Comparison of ENCODE assay signal across 9 mouse cellular contexts in genomic region chr9:105693854-105694253, GRCm38 (mm10). TPM values are rescaled to one million over a fixed set of nuclear protein-coding genes. Genes with fewer than 3 reads are reported as not detected.
DNase-seq lines count a peak whose midpoint lies in the region; ATAC-seq and TF ChIP-seq lines count a peak whose summit lies in the region.
"Had no signal": no experiment of that assay in that cellular context is flagged by ENCODE, and none has a peak within 500 bp of the region (broad histone marks: within the 10 kb centered on the region; RNA-seq: fewer than 3 reads in every experiment).

No protein-coding gene starts in this region.

- H3K4me2 ChIP-seq in kidney, postnatal 0 days (ENCODE audit: low read length): no peak overlapping the region
- H3K4me2 ChIP-seq: embryonic facial prominence, embryonic 13.5 days had no signal

- no peaks in the 10 kb centered on the region for H3K4me1 ChIP-seq in kidney, postnatal 0 days (replicated peaks; ENCODE audit: insufficient read depth, low read length)

- H3K27ac ChIP-seq in kidney, postnatal 0 days: no peak overlapping the region
- H3K27ac ChIP-seq: embryonic facial prominence, embryonic 13.5 days had no signal

- H3K4me3 ChIP-seq in kidney, postnatal 0 days (replicated peaks; ENCODE audit: low read depth, low read length): no peak overlapping the region
- H3K4me3 ChIP-seq: embryonic facial prominence, embryonic 13.5 days had no signal

- no peaks in the 10 kb centered on the region for H3K9me3 ChIP-seq in kidney, postnatal 0 days (replicated peaks; ENCODE audit: low read length)
- H3K9me3 ChIP-seq: embryonic facial prominence, embryonic 13.5 days had no signal

- no peaks in the 10 kb centered on the region for H3K36me3 ChIP-seq in kidney, postnatal 0 days (ENCODE audit: insufficient read depth, low read length)

- DNase-seq in 3T3-L1 (ENCODE audit: low read depth, low spot score) (peak; percentile 75), WW6 (ENCODE audit: low read depth, low spot score) (peak; percentile 78)
- DNase-seq in heart, adult 18-20 months: peak; percentile 72 to 92
- DNase-seq in kidney, postnatal 0 days (ENCODE audit: low spot score): peak; percentile 93
- DNase-seq in lung, adult 18-20 months: peak; percentile 72 to 80
- DNase-seq in retina, postnatal 1 day: peak; percentile 73
- peak; percentile 42 to 56 for DNase-seq in urinary bladder, adult 18-20 months (ENCODE audit: low spot score in 2 of 2)

- WGBS in kidney, postnatal 0 days: 3% methylated on average over 5 of the region's 5 CpGs

- peak; percentile 63 for ATAC-seq in common myeloid progenitor, adult 5-6 weeks (replicated peaks; ENCODE audit: low read depth, poor library complexity, severe bottlenecking)
- peak; percentile 59 for ATAC-seq in kidney, postnatal 0 days (replicated peaks; ENCODE audit: low FRiP score, low read depth)

- H3K27me3 ChIP-seq in kidney, postnatal 0 days (ENCODE audit: insufficient read depth, low read length): no peaks in the 10 kb centered on the region
- H3K27me3 ChIP-seq: embryonic facial prominence, embryonic 13.5 days had no signal

- no peak overlapping the region for H3K9ac ChIP-seq in kidney, postnatal 0 days (ENCODE audit: low read depth, low read length)
- H3K9ac ChIP-seq: embryonic facial prominence, embryonic 13.5 days had no signal

- TF ChIP-seq CTCF in kidney, postnatal 0 days (IDR thresholded peaks at IDR 0.05; ENCODE audit: low read depth): peak; percentile 97

RNA-seq across cellular contexts. Expression of gene Pik3r4, which starts 51.1 kb away (rescaled TPM):
- total RNA-seq in common myeloid progenitor, adult 5-6 weeks (2017): 23.2 and 35.6 TPM in 2 replicates
- 10 to 100 TPM; 18.0 to 21.4 TPM for total RNA-seq in heart, adult 18-20 months (2021)
- polyA plus RNA-seq in kidney, postnatal 0 days (2015; fragmentation: Nextera tagmentation; extraction: Ambion mirVana): 16.0 and 18.0 TPM in 2 replicates
